In genomic region chr3:134509702-134510101, GRCm38 (mm10) we compare ENCODE assay signal across 11 mouse cellular contexts.
"Had no signal": no experiment of that assay in that cellular context is flagged by ENCODE, and none has a peak within 500 bp of the region (broad histone marks: within the 10 kb centered on the region; RNA-seq: fewer than 3 reads in every experiment).

No protein-coding gene starts in this region.

- DNase-seq: liver, postnatal 0 days; lung, adult 2 months; lung, postnatal 14 days; lung, postnatal 36 days; right cerebral cortex, postnatal 14 days; thymus, adult 18-20 months; thymus, postnatal 14 days; thymus, postnatal 36 days had no signal

- ATAC-seq: liver, postnatal 0 days; lung, postnatal 0 days; midbrain, embryonic 13.5 days; midbrain, embryonic 15.5 days had no signal
